Mouse (Mus musculus): Measurements from ENCODE around the gene Kcnd3. TPM values are rescaled to one million over a fixed set of nuclear protein-coding genes. Genes with fewer than 3 reads are reported as not detected.

Kcnd3 gene
- polyA plus RNA-seq, 1 experiment from 2014 or later, result 0.62 TPM

DNA sequence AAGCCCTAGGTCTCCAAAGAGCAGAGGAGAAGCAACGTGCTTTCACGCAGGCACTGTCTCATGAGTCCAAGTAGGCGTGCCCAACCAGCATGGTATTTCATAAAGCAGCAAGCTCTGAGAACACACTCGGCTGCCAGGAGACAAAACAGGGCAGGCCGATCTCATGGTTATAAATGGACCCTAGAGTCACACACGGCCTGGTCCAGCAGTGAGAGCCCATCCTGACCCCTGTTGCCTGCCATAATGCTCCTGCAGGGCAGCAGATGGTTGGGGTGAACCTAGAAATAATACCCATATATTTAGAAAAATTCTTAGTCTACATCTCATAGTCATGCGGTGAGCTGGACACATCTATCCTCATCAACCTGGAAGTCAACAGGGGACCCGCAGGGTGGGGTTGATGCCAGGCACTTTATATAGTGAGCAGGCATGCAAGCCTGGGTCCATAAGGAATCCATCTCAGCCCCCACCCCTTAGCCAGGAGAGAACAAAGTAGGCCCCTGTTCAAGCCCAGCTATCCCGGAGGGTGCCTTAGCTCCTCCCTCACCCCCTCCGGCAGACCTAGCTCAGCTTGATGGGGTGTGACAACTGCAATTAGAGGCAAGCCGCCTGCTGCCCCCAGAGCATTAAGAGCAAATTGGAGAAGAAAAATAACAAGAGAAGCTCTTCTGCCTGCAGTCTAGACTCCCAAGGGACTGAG is 265.9 kb downstream of the Kcnd3 start:
- Histone ChIP-seq H3K4me1 (ENCODE audit: control insufficient read depth, insufficient read depth, low read length) (peaks cover 11% of the 10 kb centered on the region), H3K9me3 (replicated peaks; ENCODE audit: control insufficient read depth, low read length) (no peaks in the 10 kb centered on the region), H3K36me3 (ENCODE audit: control insufficient read depth, insufficient read depth) (no peaks in the 10 kb centered on the region), H3K27me3 (ENCODE audit: control insufficient read depth, insufficient read depth, low read length) (no peaks in the 10 kb centered on the region), H3K4me3 (ENCODE audit: low read length) (no peak overlapping the region), H3K4me2 (ENCODE audit: low read depth, low read length) (no peak overlapping the region), H3K9ac (ENCODE audit: low read length) (no peak overlapping the region), H3K27ac (ENCODE audit: low read length) (no peak overlapping the region)
- peak; percentile 66; the same call in 1 of the 2 replicates for ATAC-seq (replicated peaks; ENCODE audit: extremely low read depth, insufficient read depth, low FRiP score)
- 55% methylated on average over 11 of the region's 11 CpGs for WGBS

DNA sequence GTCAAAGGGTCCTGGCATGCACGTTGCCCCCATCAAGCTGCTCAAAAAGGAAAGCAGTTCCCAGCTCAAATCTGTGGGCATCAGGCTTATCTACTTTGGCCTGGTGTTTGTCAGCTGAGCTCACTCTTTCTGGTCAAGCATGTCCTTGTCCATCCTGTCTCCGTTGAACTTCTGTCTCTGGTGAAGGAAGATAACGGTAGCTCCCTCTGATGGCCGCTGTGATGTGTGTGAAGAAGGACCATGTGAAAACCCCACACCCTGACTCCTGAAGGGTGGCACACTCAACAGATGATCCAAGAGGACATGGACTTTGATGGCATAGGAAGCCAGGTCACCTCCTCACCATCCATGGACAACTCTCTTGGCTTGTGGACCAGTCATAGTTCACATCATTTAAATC is 266.6 kb downstream of the Kcnd3 start:
- Histone ChIP-seq H3K4me2 (ENCODE audit: low read depth, low read length) (no peak overlapping the region), H3K4me3 (ENCODE audit: low read length) (no peak overlapping the region), H3K27ac (ENCODE audit: low read length) (no peak overlapping the region), H3K36me3 (ENCODE audit: control insufficient read depth, insufficient read depth) (no peaks in the 10 kb centered on the region), H3K27me3 (ENCODE audit: control insufficient read depth, insufficient read depth, low read length) (no peaks in the 10 kb centered on the region), H3K4me1 (ENCODE audit: control insufficient read depth, insufficient read depth, low read length) (peaks cover 11% of the 10 kb centered on the region), H3K9ac (ENCODE audit: low read length) (no peak overlapping the region), H3K9me3 (replicated peaks; ENCODE audit: control insufficient read depth, low read length) (no peaks in the 10 kb centered on the region)
- 30% methylated on average over 4 of the region's 4 CpGs for WGBS
- no peak for ATAC-seq (replicated peaks; ENCODE audit: extremely low read depth, insufficient read depth, low FRiP score)

DNA sequence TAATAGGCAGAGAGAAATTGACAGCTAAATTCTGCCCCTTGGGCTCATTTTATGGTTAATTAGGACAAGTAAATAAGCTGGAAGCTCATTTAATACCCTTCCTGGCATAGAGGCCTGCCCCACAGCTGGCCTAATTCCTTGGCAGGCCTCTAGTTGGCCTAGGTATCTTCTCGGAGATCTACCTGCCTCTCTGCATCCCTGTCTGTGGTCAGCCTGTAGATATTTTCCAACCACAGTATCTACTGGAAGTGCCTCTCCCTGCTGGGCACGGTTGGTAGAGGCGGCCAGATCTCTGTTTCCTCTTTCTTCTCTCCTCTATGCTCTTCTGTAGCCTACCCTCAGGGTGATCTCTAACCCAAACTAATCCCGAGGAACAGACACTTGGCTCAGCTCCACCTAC is 267.8 kb downstream of the Kcnd3 start:
- 75% methylated on average over 4 of the region's 4 CpGs for WGBS
- H3K27me3 ChIP-seq (ENCODE audit: control insufficient read depth, insufficient read depth, low read length), result no peaks in the 10 kb centered on the region
- no peak overlapping the region for H3K4me3 ChIP-seq (ENCODE audit: low read length)

DNA sequence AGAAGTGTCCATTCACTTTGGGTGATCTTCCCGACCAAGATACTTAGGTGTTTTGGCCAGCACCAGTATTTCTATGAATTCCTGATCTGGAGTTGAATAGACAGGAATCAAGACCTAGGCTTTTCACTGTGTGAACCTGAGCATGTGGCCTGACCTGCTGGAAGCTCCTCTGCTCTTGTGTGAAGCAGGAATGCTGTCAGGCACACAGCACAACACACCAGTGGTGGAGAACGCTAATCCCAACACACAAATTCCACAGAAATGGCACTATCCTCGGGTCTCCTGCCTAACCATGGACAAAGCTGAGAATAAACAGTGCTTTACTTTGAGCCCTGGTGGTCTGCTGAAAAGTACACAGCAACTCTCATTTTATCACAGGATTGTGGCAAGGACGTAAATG is 268.4 kb downstream of the Kcnd3 start:
- WGBS, result 70% methylated on average over 4 of the region's 4 CpGs

More for the DNA sequence above, 267.8 kb downstream of the Kcnd3 start:
- Histone ChIP-seq H3K9ac (ENCODE audit: low read length) (no peak overlapping the region), H3K9me3 (replicated peaks; ENCODE audit: control insufficient read depth, low read length) (no peaks in the 10 kb centered on the region), H3K4me1 (ENCODE audit: control insufficient read depth, insufficient read depth, low read length) (peaks cover 6% of the 10 kb centered on the region), H3K27ac (ENCODE audit: low read length) (no peak overlapping the region), H3K4me2 (ENCODE audit: low read depth, low read length) (no peak overlapping the region), H3K36me3 (ENCODE audit: control insufficient read depth, insufficient read depth) (no peaks in the 10 kb centered on the region)
- ATAC-seq (replicated peaks; ENCODE audit: extremely low read depth, insufficient read depth, low FRiP score), result no peak

DNA sequence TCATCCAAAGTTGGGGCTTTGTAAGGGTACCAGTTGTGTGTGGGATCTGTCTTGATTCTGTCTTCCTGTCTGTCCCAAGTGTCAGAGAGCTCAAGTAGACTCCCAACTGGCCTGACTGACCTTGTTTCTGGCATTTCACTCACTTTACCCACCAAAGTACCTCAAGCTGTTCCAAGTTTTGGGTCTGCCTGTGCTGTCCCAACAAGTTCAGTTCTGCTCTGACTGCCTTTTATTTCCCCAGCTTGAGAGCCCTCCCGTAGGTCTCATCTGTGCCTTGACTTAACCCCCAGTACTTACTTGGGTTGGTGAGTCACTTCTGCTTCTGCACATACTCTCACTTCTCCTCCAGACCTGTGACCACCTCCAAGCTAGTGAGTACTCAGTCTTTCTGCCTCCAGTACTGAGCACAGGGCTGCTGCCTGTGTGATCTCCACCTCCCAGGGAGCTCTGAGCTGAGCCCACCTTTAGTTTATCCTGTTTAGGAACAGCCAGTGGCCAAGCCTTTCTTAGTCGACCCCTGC is 269.6 kb downstream of the Kcnd3 start:
- Histone ChIP-seq H3K9ac (ENCODE audit: low read length) (no peak overlapping the region), H3K4me1 (ENCODE audit: control insufficient read depth, insufficient read depth, low read length) (peaks cover 6% of the 10 kb centered on the region), H3K4me2 (ENCODE audit: low read depth, low read length) (no peak overlapping the region), H3K27ac (ENCODE audit: low read length) (no peak overlapping the region), H3K4me3 (ENCODE audit: low read length) (no peak overlapping the region), H3K36me3 (ENCODE audit: control insufficient read depth, insufficient read depth) (no peaks in the 10 kb centered on the region), H3K9me3 (replicated peaks; ENCODE audit: control insufficient read depth, low read length) (no peaks in the 10 kb centered on the region), H3K27me3 (ENCODE audit: control insufficient read depth, insufficient read depth, low read length) (no peaks in the 10 kb centered on the region)
- WGBS, result 59% methylated on average over 2 of the region's 2 CpGs
- ATAC-seq (replicated peaks; ENCODE audit: extremely low read depth, insufficient read depth, low FRiP score), result no peak

More for the DNA sequence above, 268.4 kb downstream of the Kcnd3 start:
- Histone ChIP-seq H3K9me3 (replicated peaks; ENCODE audit: control insufficient read depth, low read length) (no peaks in the 10 kb centered on the region), H3K4me3 (ENCODE audit: low read length) (no peak overlapping the region), H3K36me3 (ENCODE audit: control insufficient read depth, insufficient read depth) (no peaks in the 10 kb centered on the region), H3K4me2 (ENCODE audit: low read depth, low read length) (no peak overlapping the region), H3K27me3 (ENCODE audit: control insufficient read depth, insufficient read depth, low read length) (no peaks in the 10 kb centered on the region), H3K4me1 (ENCODE audit: control insufficient read depth, insufficient read depth, low read length) (peaks cover 6% of the 10 kb centered on the region), H3K27ac (ENCODE audit: low read length) (no peak overlapping the region), H3K9ac (ENCODE audit: low read length) (no peak overlapping the region)
- no peak for ATAC-seq (replicated peaks; ENCODE audit: extremely low read depth, insufficient read depth, low FRiP score)

DNA sequence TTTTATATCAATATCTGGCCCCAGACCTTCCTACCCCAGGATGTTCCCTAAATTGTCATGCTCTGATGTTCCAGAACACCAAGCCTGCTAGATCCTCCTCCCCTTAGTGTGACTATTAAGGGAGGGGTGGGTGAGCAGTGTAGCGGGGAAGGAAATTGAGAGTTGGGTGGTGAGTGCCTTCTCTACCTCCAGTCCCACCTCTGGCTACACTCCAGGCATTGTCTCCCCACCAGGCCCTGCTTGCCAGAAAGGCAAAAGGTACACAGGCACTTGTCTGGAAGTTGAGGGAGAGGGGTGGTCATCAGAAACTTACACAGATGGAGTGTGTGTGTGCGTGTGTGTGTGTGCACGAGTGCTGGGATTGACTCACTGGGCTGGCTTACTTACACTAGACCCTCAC is 270.4 kb downstream of the Kcnd3 start:
- Histone ChIP-seq H3K27ac (ENCODE audit: low read length) (no peak overlapping the region), H3K36me3 (ENCODE audit: control insufficient read depth, insufficient read depth) (no peaks in the 10 kb centered on the region), H3K9ac (ENCODE audit: low read length) (0 out of 2 replicates have a peak overlapping the region, but pooled peaks have one; percentile 13), H3K4me1 (ENCODE audit: control insufficient read depth, insufficient read depth, low read length) (peaks cover 5% of the 10 kb centered on the region), H3K4me3 (ENCODE audit: low read length) (no peak overlapping the region), H3K27me3 (ENCODE audit: control insufficient read depth, insufficient read depth, low read length) (no peaks in the 10 kb centered on the region), H3K4me2 (ENCODE audit: low read depth, low read length) (no peak overlapping the region), H3K9me3 (replicated peaks; ENCODE audit: control insufficient read depth, low read length) (no peaks in the 10 kb centered on the region)
- 89% methylated on average over 3 of the region's 3 CpGs for WGBS
- ATAC-seq (replicated peaks; ENCODE audit: extremely low read depth, insufficient read depth, low FRiP score), result no peak

Other genes starting within 250 kb of the Kcnd3 start
- gene Ddx20, start 235.2 kb downstream of the Kcnd3 start, polyA plus RNA-seq (2015; fragmentation: Nextera tagmentation; extraction: Ambion mirVana), result 20.9 and 22.4 TPM in 2 replicates

Data from heart, embryonic 16.5 days (tissue).